Mouse (Mus musculus) hindbrain, embryonic 15.5 days (tissue): Measurements from ENCODE around the gene Tmprss9. TPM values are rescaled to one million over a fixed set of nuclear protein-coding genes. Genes with fewer than 3 reads are reported as not detected.

Experiments
- ATAC-seq: fragments of 200-750 bp; cut with Nextera tagmentation; 2 replicates; pipeline ENCODE4 v1.8.0; 2017; ENCODE audit warnings: low read depth, moderate number of reproducible peaks, moderate TSS enrichment; ENCODE audit not compliant: low FRiP score
- H3K27ac ChIP-seq: fragments of 300-500 bp; sonication (generic); replicated peaks from 2 replicates; pipeline ENCODE4 v1.5.1; 2015; ENCODE audit warnings: mild to moderate bottlenecking, inconsistent platforms
- H3K27me3 ChIP-seq: fragments of 300-500 bp; sonication (generic); 2 replicates; pipeline ENCODE4 v1.6.1; 2015; ENCODE audit warnings: control low read depth, inconsistent platforms
- H3K36me3 ChIP-seq: fragments of 300-500 bp; sonication (generic); 2 replicates; pipeline ENCODE4 v1.6.1; 2015; ENCODE audit warnings: control low read depth, inconsistent platforms
- H3K4me1 ChIP-seq: fragments of 300-500 bp; sonication (generic); replicated peaks from 2 replicates; pipeline ENCODE4 v1.6.1; 2015; ENCODE audit warnings: control low read depth, inconsistent platforms
- H3K4me2 ChIP-seq: fragments of 300-500 bp; sonication (generic); 2 replicates; pipeline ENCODE4 v1.6.1; 2015; ENCODE audit warnings: moderate library complexity, mild to moderate bottlenecking, inconsistent platforms
- H3K4me3 ChIP-seq: fragments of 300-500 bp; sonication (generic); 2 replicates; pipeline ENCODE4 v1.5.1; 2015; ENCODE audit warnings: mild to moderate bottlenecking, inconsistent platforms
- H3K9ac ChIP-seq: fragments of 300-500 bp; sonication (generic); 2 replicates; pipeline ENCODE4 v1.6.1; 2015; ENCODE audit warnings: inconsistent platforms
- H3K9me3 ChIP-seq: fragments of 300-500 bp; sonication (generic); 2 replicates; pipeline ENCODE4 v1.6.1; 2016; ENCODE audit warnings: control low read depth, inconsistent platforms
- WGBS: fragments of 180-500 bp; shearing (Covaris S2); methylation state at CpG from one replicate; pipeline ENCODE4 v1.1.7; 2015; 5-methylcytosine and 5-hydroxymethylcytosine counted together
- microRNA counts: library from miRNA; unstranded; fragments of <30 nt; microRNA quantifications from one replicate; lab custom pipeline; 2016
- microRNA-seq: library from miRNA; unstranded; fragments of <30 nt; microRNA quantifications from one replicate; pipeline ENCODE4, GENCODE M21; 2016
- polyA plus RNA-seq: library from polyadenylated mRNA; unstranded; fragments of >200 nt; fragmentation: Nextera tagmentation; extraction: Ambion mirVana; gene quantifications from 2 replicates; pipeline ENCODE4 v1.2.1, GENCODE M21; 2015

Tmprss9 gene
- polyA plus RNA-seq, 1 experiment from 2014 or later: 0.22 TPM

- H3K27ac ChIP-seq: no peak overlapping the region
- no peaks in the 10 kb centered on the region for H3K27me3 ChIP-seq
- no peaks in the 10 kb centered on the region for H3K4me1 ChIP-seq
- ATAC-seq: no peak
- H3K9me3 ChIP-seq: no peaks in the 10 kb centered on the region
- H3K36me3 ChIP-seq: no peaks in the 10 kb centered on the region
- H3K4me2 ChIP-seq: no peak overlapping the region
- H3K9ac ChIP-seq: no peak overlapping the region
- 64% methylated on average over 14 of the region's 14 CpGs for WGBS
- H3K4me3 ChIP-seq: no peak overlapping the region
These were observed 75.2 kb downstream of the Tmprss9 start for GRCm38 (mm10) chr10:80946684-80947437.

- WGBS: 54% methylated on average over 2 of the region's 2 CpGs
- Histone ChIP-seq H3K9ac (no peak overlapping the region), H3K4me1 (no peaks in the 10 kb centered on the region), H3K27me3 (no peaks in the 10 kb centered on the region), H3K4me2 (no peak overlapping the region), H3K4me3 (no peak overlapping the region), H3K27ac (no peak overlapping the region), H3K9me3 (no peaks in the 10 kb centered on the region), H3K36me3 (no peaks in the 10 kb centered on the region)
- ATAC-seq: no peak
These were observed 76.2 kb downstream of the Tmprss9 start for GRCm38 (mm10) chr10:80947802-80948201.

GRCm38 (mm10) chr10:80948570-80948969 is 76.9 kb downstream of the Tmprss9 start:
- Histone ChIP-seq H3K9ac (no peak overlapping the region), H3K4me1 (no peaks in the 10 kb centered on the region), H3K9me3 (no peaks in the 10 kb centered on the region), H3K4me2 (no peak overlapping the region), H3K27ac (no peak overlapping the region), H3K4me3 (no peak overlapping the region), H3K27me3 (no peaks in the 10 kb centered on the region), H3K36me3 (no peaks in the 10 kb centered on the region)
- WGBS: 23% methylated on average over 6 of the region's 6 CpGs
- no peak for ATAC-seq

- no peak overlapping the region for H3K27ac ChIP-seq
- H3K4me1 ChIP-seq: no peaks in the 10 kb centered on the region
- H3K27me3 ChIP-seq: no peaks in the 10 kb centered on the region
- no peak for ATAC-seq
- H3K9ac ChIP-seq: no peak overlapping the region
- H3K4me3 ChIP-seq: no peak overlapping the region
- WGBS: 82% methylated on average over 3 of the region's 3 CpGs
- H3K36me3 ChIP-seq: no peaks in the 10 kb centered on the region
- H3K4me2 ChIP-seq: no peak overlapping the region
- no peaks in the 10 kb centered on the region for H3K9me3 ChIP-seq
These were observed 77.4 kb downstream of the Tmprss9 start for GRCm38 (mm10) chr10:80949081-80949480.

MicroRNA genes within 50 kb of the gene (microRNA counts, 519-probe panel; counts per million panel counts)
- not detected for microRNA mmu-miR-1982 (lab: Ali Mortazavi, UCI)

Small RNA genes lying within 50 kb of the gene (microRNA-seq; reads per million reads assigned to microRNA genes)
- 1.5 reads per million for gene Mir1982

Other genes starting within 250 kb of the Tmprss9 start
- 109 and 127 TPM in 2 replicates for gene Csnk1g2, start 249.0 kb upstream of the Tmprss9 start, polyA plus RNA-seq
- gene Btbd2, start 214.8 kb upstream of the Tmprss9 start, polyA plus RNA-seq: 83.6 and 93.2 TPM in 2 replicates
- gene Mknk2, start 193.7 kb upstream of the Tmprss9 start, polyA plus RNA-seq: 56.7 and 61.0 TPM in 2 replicates
- gene Mob3a, start 169.9 kb upstream of the Tmprss9 start, polyA plus RNA-seq: 57.5 and 60.2 TPM in 2 replicates
- gene Izumo4, start 169.7 kb upstream of the Tmprss9 start, polyA plus RNA-seq: 39.2 and 46.1 TPM in 2 replicates
- gene Ap3d1, start 129.6 kb upstream of the Tmprss9 start, polyA plus RNA-seq: 109 and 120 TPM in 2 replicates
- gene Dot1l, start 116.6 kb upstream of the Tmprss9 start, polyA plus RNA-seq: 18.3 and 21.6 TPM in 2 replicates
- gene Sf3a2, start 73.7 kb upstream of the Tmprss9 start, polyA plus RNA-seq: 52.3 and 67.4 TPM in 2 replicates
- 130 and 133 TPM in 2 replicates for gene Plekhj1, start 73.2 kb upstream of the Tmprss9 start, polyA plus RNA-seq
- 0.14 and 0.21 TPM in 2 replicates for gene Amh, start 66.6 kb upstream of the Tmprss9 start, polyA plus RNA-seq
- 0.62 and 0.95 TPM in 2 replicates for gene Jsrp1, start 58.4 kb upstream of the Tmprss9 start, polyA plus RNA-seq
- 1,303 and 1,311 TPM in 2 replicates for gene Oaz1, start 45.2 kb upstream of the Tmprss9 start, polyA plus RNA-seq
- gene Lingo3, start 27.8 kb upstream of the Tmprss9 start, polyA plus RNA-seq: 15.8 and 18.5 TPM in 2 replicates
- 210 and 228 TPM in 2 replicates for gene Lsm7, start 16.6 kb upstream of the Tmprss9 start, polyA plus RNA-seq
- gene Sppl2b, start 16.6 kb upstream of the Tmprss9 start, polyA plus RNA-seq: 76.8 and 87.4 TPM in 2 replicates
- 329 and 342 TPM in 2 replicates for gene Timm13, start 29.1 kb downstream of the Tmprss9 start, polyA plus RNA-seq
- gene Lmnb2, start 46.4 kb downstream of the Tmprss9 start, polyA plus RNA-seq: 38.4 and 40.9 TPM in 2 replicates
- gene Gadd45b, start 58.2 kb downstream of the Tmprss9 start, polyA plus RNA-seq: 6.9 and 8.5 TPM in 2 replicates
- gene Gng7, start 143.1 kb downstream of the Tmprss9 start, polyA plus RNA-seq: 19.1 and 21.4 TPM in 2 replicates
- gene Diras1, start 153.8 kb downstream of the Tmprss9 start, polyA plus RNA-seq: 71.6 and 81.6 TPM in 2 replicates
- gene Slc39a3, start 165.6 kb downstream of the Tmprss9 start, polyA plus RNA-seq: 46.3 and 53.0 TPM in 2 replicates
- 310 and 331 TPM in 2 replicates for gene Sgta, start 188.3 kb downstream of the Tmprss9 start, polyA plus RNA-seq
- gene Thop1, start 198.2 kb downstream of the Tmprss9 start, polyA plus RNA-seq: 51.2 and 51.3 TPM in 2 replicates
- 0.30 and 0.39 TPM in 2 replicates for gene Creb3l3, start 227.0 kb downstream of the Tmprss9 start, polyA plus RNA-seq
- gene Map2k2, start 234.1 kb downstream of the Tmprss9 start, polyA plus RNA-seq: 248 and 259 TPM in 2 replicates